Mouse (Mus musculus): ENCODE data around the gene Rapgef4. TPM values are rescaled to one million over a fixed set of nuclear protein-coding genes. Genes with fewer than 3 reads are reported as not detected.
"Not testable (repeated sequence)": the region's sequence is repeated elsewhere in the genome, so short reads cannot be mapped to it uniquely, and the experiment has no call there.

Gene Rapgef4
- polyA plus RNA-seq, 1 experiment from 2014 or later, result 4.8 TPM

DNA sequence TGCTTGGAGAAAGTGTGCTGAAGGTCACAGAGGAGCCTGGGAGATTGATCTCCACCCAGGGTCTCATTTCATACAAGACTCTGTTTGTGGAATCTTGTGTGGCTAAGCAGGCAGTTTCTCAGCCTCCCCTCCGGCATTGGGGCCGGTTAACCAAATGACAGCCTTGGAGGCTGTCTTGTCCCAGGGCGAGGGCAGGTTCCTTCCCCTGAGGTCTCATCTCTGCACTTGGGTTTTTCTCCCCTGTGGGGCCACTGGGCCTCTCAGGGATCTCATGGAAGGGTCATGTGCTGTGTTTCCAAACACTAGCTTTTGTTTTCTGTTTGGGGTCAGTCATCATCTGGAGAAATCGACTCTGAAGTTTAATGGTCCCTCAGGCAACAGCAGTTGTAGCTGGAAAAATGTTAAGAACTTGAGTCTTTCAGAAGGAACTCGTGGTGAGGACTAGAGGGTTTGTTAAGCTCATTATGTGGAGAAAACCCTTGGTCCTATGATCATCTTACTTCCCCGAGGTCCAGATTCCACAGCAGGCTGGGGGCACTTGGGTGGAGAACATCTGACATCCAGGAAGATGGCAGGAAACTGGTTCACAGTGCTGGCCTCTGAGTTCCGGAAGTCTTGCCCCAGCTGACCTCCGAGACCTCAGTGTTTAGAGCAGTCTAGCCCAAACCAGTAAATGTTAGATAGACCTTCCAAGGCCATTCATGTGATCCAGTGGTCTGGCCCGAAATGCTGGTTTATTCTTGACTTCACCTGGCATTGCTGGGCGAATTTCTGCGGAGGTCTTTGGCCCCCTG lies 75.2 kb downstream of the Rapgef4 start:
- Histone ChIP-seq H3K36me3 (no peaks in the 10 kb centered on the region), H3K4me3 (no peak overlapping the region), H3K9me3 (no peaks in the 10 kb centered on the region), H3K9ac (replicated peaks) (no peak overlapping the region), H3K27me3 (no peaks in the 10 kb centered on the region), H3K4me1 (no peaks in the 10 kb centered on the region), H3K27ac (replicated peaks) (no peak overlapping the region), H3K4me2 (replicated peaks) (no peak overlapping the region)
- 58% methylated on average over 11 of the region's 11 CpGs for WGBS
- ATAC-seq (ENCODE audit: low FRiP score, low read depth), result no peak

DNA sequence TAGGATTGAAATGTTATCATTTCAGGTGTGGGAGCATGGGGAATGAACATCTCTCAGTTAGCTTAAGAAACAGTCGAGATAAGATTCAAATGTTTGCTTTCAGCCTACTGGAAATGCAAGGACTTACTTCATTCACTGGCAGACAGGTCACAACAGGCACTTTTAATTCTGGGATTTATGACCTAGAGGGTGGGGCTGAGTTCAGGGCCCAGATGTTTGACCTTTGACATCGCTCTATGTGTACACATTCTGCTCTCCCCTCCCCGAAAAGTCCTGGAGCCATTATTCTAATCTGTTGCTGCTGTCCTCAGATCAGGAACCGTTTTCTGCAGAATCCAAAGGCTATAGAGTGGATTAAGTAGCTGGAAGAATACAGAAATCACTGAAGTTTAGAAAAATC lies 81.9 kb downstream of the Rapgef4 start:
- Histone ChIP-seq H3K27me3 (no peaks in the 10 kb centered on the region), H3K4me2 (replicated peaks) (no peak overlapping the region), H3K4me3 (no peak overlapping the region), H3K4me1 (no peaks in the 10 kb centered on the region), H3K27ac (replicated peaks) (no peak overlapping the region), H3K9me3 (no peaks in the 10 kb centered on the region), H3K9ac (replicated peaks) (no peak overlapping the region), H3K36me3 (no peaks in the 10 kb centered on the region)
- WGBS, result 49% methylated on average over 4 of the region's 4 CpGs
- ATAC-seq (ENCODE audit: low FRiP score, low read depth), result no peak

DNA sequence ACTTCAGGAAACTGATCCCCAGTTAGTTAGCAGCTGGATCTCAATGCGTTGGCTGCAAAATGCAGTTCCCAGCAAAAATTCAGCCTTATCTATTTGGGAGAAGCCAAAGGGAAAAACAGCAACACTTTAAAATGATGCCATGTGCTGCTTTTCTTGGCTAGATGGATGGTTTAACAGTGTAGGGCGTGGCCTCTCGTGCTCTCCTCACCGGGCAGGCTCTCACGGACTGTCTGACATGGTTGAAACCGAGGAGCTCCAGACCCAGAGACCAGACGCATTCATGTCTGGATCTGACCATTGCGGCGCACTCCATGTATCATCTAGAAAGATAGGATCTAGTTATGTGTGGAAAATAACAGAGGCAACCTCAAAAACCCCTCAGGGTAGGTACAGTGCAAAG lies 87.5 kb downstream of the Rapgef4 start:
- no peaks in the 10 kb centered on the region for H3K9me3 ChIP-seq
- no peaks in the 10 kb centered on the region for H3K4me1 ChIP-seq
- WGBS, result 94% methylated on average over 9 of the region's 9 CpGs
- no peaks in the 10 kb centered on the region for H3K36me3 ChIP-seq
- no peaks in the 10 kb centered on the region for H3K27me3 ChIP-seq
- no peak overlapping the region for H3K4me3 ChIP-seq
- H3K9ac ChIP-seq (replicated peaks), result no peak overlapping the region
- H3K27ac ChIP-seq (replicated peaks), result no peak overlapping the region
- ATAC-seq (ENCODE audit: low FRiP score, low read depth), result no peak
- no peak overlapping the region for H3K4me2 ChIP-seq (replicated peaks)

DNA sequence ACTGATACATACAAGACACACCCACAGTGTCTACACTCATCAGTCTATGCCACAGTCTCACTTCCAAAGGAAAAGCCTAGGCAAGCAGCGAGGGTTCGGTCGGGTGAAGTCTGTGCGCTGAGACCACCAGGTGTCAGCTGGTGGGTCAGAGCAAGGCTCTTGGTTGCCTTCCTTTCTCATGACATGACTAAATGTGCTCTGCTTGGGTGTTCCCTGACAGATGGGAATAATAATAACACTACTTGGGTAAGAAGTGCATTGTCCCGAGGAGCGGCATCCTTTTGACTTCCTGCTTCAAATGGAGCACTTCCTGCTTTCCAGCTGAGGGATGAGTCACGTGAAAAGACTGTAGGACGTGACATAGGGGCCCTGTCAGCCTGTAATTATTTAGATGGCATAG lies 89.0 kb downstream of the Rapgef4 start:
- WGBS, result 87% methylated on average over 8 of the region's 8 CpGs

DNA sequence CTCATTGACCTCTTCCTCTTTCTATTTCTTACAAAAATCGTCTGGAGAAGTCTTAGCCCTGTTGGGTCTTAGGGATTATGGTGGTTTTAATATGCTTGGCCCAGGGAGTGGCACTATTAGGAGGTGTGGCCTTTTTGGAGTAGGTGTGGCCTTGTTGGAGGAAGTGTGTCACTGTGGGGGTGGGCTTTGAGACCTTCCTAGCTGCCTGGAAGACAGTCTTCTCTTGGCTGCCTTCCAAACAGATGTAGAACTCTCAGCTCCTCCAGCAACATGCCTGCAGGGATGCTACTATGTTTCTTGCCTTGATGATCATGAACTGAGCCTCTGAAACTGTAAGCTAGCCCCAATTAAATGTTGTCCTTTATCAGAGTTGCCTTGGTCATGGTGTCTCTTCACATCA lies 92.1 kb downstream of the Rapgef4 start:
- WGBS, result 46% methylated on average over 1 of the region's 1 CpGs
- H3K27me3 ChIP-seq; H3K4me1 ChIP-seq; H3K9me3 ChIP-seq; H3K9ac ChIP-seq (replicated peaks); H3K4me2 ChIP-seq (replicated peaks); H3K27ac ChIP-seq (replicated peaks); H3K36me3 ChIP-seq; H3K4me3 ChIP-seq; ATAC-seq (ENCODE audit: low FRiP score, low read depth): not testable (repeated sequence)

More for the DNA sequence above, 89.0 kb downstream of the Rapgef4 start:
- Histone ChIP-seq H3K36me3 (no peaks in the 10 kb centered on the region), H3K27me3 (no peaks in the 10 kb centered on the region), H3K9ac (replicated peaks) (no peak overlapping the region), H3K9me3 (no peaks in the 10 kb centered on the region), H3K4me2 (replicated peaks) (no peak overlapping the region), H3K4me1 (peaks cover 3% of the 10 kb centered on the region; the same call in 1 of the 2 replicates), H3K4me3 (no peak overlapping the region), H3K27ac (replicated peaks) (no peak overlapping the region)
- no peak for ATAC-seq (ENCODE audit: low FRiP score, low read depth)

DNA sequence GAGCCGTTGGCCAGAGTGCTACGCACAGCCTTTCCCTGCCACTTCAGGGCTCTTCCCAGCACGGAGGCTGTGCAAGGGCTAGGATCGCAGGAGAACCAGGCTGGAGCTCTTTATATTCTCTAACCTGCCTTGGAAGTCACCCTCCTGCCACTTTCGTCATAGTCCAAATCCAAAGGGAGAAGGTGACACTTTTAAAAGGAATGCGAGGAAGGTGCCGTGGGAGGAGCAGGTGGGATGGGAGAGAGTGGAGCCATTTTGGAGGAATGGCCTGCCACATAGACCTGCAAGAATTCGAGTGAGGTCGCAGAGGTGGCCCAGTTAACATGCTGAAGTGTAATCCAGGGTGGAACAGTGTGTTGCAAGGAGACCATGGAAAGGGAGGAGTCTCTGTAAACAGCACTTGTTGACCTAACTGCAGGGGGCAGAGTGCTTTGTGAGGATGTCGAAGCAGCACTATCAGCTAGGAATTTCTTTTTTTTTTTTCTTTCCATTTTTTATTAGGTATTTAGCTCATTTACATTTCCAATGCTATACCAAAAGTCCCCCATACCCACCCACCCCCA lies 94.0 kb downstream of the Rapgef4 start:
- Histone ChIP-seq H3K27ac (replicated peaks) (no peak overlapping the region), H3K9me3 (no peaks in the 10 kb centered on the region), H3K9ac (replicated peaks) (no peak overlapping the region), H3K27me3 (no peaks in the 10 kb centered on the region), H3K4me1 (peaks cover 3% of the 10 kb centered on the region; the same call in 1 of the 2 replicates), H3K4me2 (replicated peaks) (no peak overlapping the region), H3K36me3 (no peaks in the 10 kb centered on the region), H3K4me3 (no peak overlapping the region)
- no peak for ATAC-seq (ENCODE audit: low FRiP score, low read depth)
- WGBS, result 77% methylated on average over 10 of the region's 10 CpGs

DNA sequence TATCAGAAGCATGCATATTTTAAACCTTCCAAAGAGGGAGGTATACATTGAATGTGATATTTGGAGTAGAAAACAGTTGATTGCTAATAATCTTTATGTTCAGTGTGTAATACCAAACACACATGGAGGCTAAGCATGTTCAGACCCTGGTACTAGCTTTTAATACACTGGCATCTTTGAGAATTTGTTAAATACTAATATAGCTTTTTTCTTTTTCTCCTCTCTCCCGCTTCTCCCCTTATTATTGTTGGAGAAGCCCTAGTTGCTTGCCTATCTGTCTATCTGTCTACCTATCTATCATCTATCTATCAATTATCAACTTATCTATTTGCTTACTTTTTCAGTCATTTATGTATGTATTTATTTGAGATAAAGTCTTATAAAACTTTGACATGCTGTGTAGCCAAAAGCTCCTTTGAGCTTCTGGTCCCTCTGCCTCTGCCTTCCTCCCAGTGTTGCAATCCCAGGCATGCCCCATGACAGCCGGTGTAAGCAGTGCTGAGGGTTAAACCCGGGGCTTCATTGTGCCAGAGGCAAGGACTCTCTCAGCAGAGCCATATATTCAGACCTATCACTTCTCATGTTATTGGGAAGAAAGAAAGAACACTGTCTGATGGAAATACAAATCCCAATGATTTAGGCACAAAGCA lies 96.6 kb downstream of the Rapgef4 start:
- Histone ChIP-seq H3K4me1 (peaks cover 3% of the 10 kb centered on the region; the same call in 1 of the 2 replicates), H3K4me2 (replicated peaks) (no peak overlapping the region), H3K9ac (replicated peaks) (no peak overlapping the region), H3K27me3 (no peaks in the 10 kb centered on the region), H3K9me3 (no peaks in the 10 kb centered on the region), H3K4me3 (no peak overlapping the region), H3K36me3 (no peaks in the 10 kb centered on the region), H3K27ac (replicated peaks) (no peak overlapping the region)
- ATAC-seq (ENCODE audit: low FRiP score, low read depth), result no peak
- 73% methylated on average over 3 of the region's 3 CpGs for WGBS

DNA sequence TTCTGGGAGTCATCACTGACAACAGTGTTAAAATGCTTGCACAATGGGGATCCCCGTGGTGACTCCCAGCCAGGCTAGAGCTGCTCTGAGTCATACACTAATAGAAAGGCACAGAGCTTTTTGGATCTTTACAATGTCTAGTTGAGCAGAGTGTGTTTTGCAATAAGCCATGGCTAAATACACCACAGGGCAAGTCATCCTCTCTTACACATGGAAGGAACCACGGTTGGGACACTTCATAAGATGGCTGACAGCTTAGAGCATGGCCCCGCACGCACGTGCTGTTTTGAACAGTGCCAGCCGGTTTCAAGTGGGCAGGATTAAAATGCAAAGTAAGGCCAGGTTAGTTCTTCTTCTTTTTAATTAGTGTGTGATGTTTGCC lies 97.1 kb downstream of the Rapgef4 start:
- H3K9me3 ChIP-seq, result no peaks in the 10 kb centered on the region
- H3K9ac ChIP-seq (replicated peaks), result no peak overlapping the region
- no peaks in the 10 kb centered on the region for H3K27me3 ChIP-seq
- H3K36me3 ChIP-seq, result no peaks in the 10 kb centered on the region
- peaks cover 3% of the 10 kb centered on the region; the same call in 1 of the 2 replicates for H3K4me1 ChIP-seq
- H3K4me3 ChIP-seq, result no peak overlapping the region
- no peak overlapping the region for H3K4me2 ChIP-seq (replicated peaks)
- 74% methylated on average over 6 of the region's 6 CpGs for WGBS
- no peak for ATAC-seq (ENCODE audit: low FRiP score, low read depth)
- no peak overlapping the region for H3K27ac ChIP-seq (replicated peaks)

DNA sequence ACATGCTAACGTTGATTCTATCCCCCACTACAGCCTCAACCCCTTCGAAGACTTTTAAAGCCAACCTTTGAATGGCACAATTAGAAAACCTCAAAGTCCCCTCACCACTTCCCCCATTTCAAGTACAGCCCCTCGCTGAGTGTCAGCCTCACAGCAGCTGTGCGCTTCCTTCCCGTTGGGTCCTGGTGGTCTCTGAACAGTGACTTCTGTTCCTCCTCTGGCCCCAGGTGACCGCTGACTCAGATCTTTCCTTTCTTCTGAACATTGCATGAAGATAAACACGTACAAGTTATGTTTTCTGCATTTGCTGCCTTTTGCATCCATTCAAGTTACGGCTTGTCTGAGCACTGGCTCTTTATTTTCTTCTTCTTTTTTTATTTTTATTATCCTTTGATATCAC lies 98.1 kb downstream of the Rapgef4 start:
- H3K27ac ChIP-seq (replicated peaks), result no peak overlapping the region
- no peaks in the 10 kb centered on the region for H3K27me3 ChIP-seq
- H3K9me3 ChIP-seq, result no peaks in the 10 kb centered on the region
- H3K4me1 ChIP-seq, result peaks cover 3% of the 10 kb centered on the region; the same call in 1 of the 2 replicates
- no peak overlapping the region for H3K4me2 ChIP-seq (replicated peaks)
- no peak overlapping the region for H3K4me3 ChIP-seq
- H3K9ac ChIP-seq (replicated peaks), result no peak overlapping the region
- no peak for ATAC-seq (ENCODE audit: low FRiP score, low read depth)
- H3K36me3 ChIP-seq, result no peaks in the 10 kb centered on the region
- 84% methylated on average over 8 of the region's 8 CpGs for WGBS

DNA sequence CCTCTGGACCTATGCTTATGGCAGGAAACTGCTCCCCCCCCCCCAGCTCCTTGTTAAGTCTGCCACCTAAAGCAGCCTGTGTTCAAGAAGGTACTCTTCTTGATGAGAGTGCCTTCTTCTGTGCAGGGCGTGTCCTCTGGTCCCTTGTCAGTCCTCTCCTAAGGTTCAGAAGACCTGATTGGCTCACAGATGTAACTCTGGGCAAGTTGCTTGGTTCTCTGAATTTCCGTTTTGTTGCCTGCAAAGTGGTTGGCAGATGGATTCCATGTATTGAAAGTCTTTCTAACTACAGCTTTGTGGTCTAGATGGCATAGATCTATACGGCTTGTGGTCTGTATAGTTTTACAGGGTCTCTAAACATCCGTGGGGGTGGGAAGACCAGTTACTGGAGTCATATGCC lies 101.8 kb downstream of the Rapgef4 start:
- Histone ChIP-seq H3K9ac (replicated peaks) (no peak overlapping the region), H3K9me3 (no peaks in the 10 kb centered on the region), H3K27ac (replicated peaks) (no peak overlapping the region), H3K4me2 (replicated peaks) (no peak overlapping the region), H3K27me3 (no peaks in the 10 kb centered on the region), H3K4me1 (no peaks in the 10 kb centered on the region), H3K36me3 (no peaks in the 10 kb centered on the region), H3K4me3 (no peak overlapping the region)
- ATAC-seq (ENCODE audit: low FRiP score, low read depth), result no peak
- 91% methylated on average over 4 of the region's 4 CpGs for WGBS

DNA sequence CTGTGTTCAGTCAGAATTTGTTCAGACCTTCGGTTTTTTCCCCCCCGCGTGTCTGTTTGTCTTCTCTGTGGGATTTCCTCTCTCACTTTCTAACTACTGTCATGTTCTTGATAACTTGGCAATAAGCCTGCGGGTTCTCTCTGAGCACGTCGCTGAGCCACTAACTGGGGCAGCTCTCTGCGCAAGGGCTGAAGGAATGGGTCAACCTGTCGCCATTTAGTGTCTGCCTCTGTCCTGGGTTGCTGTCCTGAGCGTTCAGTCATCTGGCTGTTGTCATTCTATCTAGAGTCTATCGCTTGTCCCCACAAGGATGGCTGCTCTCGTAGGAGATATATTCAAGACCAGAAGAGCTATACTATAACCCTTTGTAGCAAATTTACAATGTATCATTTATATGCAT lies 107.8 kb downstream of the Rapgef4 start:
- no peak overlapping the region for H3K9ac ChIP-seq (replicated peaks)
- H3K36me3 ChIP-seq, result no peaks in the 10 kb centered on the region
- H3K9me3 ChIP-seq, result no peaks in the 10 kb centered on the region
- H3K4me3 ChIP-seq, result no peak overlapping the region
- ATAC-seq (ENCODE audit: low FRiP score, low read depth), result no peak
- H3K27me3 ChIP-seq, result no peaks in the 10 kb centered on the region
- peaks cover 6% of the 10 kb centered on the region; the same call in 1 of the 2 replicates for H3K4me1 ChIP-seq
- no peak overlapping the region for H3K27ac ChIP-seq (replicated peaks)
- WGBS, result 92% methylated on average over 11 of the region's 11 CpGs
- H3K4me2 ChIP-seq (replicated peaks), result no peak overlapping the region

DNA sequence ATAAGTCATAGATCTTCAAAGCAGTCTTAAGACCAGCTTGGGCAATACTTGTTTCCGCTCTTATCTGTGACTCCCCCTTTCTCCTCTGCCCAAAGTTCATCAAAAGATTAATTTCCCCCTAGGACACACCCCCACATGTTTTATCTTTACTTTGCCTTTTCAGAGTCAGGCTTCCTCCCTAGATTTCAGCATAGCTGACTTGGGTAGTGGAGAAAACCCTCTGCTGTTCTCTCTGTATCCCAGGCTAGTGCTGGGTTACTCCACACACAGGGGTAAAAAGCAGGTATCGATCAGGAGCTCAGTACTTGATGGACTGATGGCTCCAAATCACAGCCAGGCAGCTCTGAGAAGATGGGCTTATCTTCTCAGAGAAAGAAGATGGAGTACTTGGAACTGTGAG lies 109.0 kb downstream of the Rapgef4 start:
- Histone ChIP-seq H3K27me3 (no peaks in the 10 kb centered on the region), H3K9ac (replicated peaks) (no peak overlapping the region), H3K27ac (replicated peaks) (no peak overlapping the region), H3K4me1 (peaks cover 6% of the 10 kb centered on the region; the same call in 1 of the 2 replicates), H3K36me3 (no peaks in the 10 kb centered on the region), H3K9me3 (no peaks in the 10 kb centered on the region), H3K4me3 (no peak overlapping the region), H3K4me2 (replicated peaks) (no peak overlapping the region)
- no peak for ATAC-seq (ENCODE audit: low FRiP score, low read depth)
- WGBS, result 94% methylated on average over 2 of the region's 2 CpGs

Measured in midbrain, embryonic 12.5 days (tissue).